Mouse (Mus musculus) bone marrow macrophage, adult 2 months (primary cell): Measurements from ENCODE around the gene Adap2.

Experiments
- CTCF ChIP-seq: IDR thresholded peaks from 2 replicates; pipeline ENCODE4 v1.5.1; 2012; ENCODE audit warnings: low read depth, mild to moderate bottlenecking, low read length, moderate library complexity
- POLR2A ChIP-seq: IDR thresholded peaks from 2 replicates; pipeline ENCODE4 v1.6.1; 2012; ENCODE audit warnings: mild to moderate bottlenecking, low read depth, low read length, borderline replicate concordance

DNA sequence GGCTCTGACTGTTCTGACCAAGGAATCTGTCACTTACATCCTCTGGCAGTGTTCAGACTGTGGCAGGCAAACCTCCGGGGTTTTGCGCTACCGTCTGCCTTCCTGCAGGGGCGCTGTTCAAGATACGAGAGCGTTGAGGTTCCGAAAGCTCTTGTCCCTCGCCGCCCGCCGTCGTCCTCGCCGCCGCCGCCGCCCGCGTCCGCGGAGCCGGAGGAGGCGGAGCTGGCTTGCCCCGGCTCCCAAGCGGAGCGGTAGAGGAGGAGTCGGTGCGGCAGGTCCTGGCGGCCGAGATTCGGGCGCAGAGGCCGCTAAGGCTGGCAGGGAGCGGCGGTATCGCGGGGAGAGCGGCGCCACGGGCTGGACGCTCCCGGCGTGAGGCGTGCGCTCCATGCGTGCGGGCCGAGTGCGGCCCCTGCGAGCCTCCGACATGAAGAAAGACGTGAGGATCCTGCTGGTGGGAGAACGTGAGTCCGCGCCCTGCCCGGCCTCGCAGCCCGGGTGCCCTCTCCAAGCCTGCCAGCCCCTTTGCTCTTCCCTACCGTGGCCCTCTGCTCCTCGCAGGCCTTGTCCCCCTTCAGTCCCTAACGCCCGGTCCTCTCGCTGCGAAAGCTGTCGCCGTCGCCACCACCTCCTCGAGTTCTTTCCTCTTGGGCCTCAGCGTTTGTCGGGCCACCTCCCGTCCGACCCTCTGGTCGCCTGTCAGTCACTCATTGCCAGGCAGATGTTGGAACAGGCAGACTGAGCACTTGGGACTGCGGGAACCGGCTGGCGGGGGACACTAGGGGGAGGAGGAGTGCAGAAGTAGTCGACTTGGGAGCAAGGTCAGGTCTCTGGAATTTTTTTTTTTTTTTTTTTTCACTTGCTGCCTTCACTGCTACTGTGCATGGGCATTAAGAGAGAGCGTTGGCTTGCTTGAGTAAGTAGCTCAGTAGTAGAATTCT is 55.2 kb downstream of the Adap2 start, which contains the start of gene Rhot1:
- TF ChIP-seq CTCF (no peak), POLR2A (no peak)
